Mouse (Mus musculus): ENCODE results near the gene Tie1.

Gene Tie1

DNA sequence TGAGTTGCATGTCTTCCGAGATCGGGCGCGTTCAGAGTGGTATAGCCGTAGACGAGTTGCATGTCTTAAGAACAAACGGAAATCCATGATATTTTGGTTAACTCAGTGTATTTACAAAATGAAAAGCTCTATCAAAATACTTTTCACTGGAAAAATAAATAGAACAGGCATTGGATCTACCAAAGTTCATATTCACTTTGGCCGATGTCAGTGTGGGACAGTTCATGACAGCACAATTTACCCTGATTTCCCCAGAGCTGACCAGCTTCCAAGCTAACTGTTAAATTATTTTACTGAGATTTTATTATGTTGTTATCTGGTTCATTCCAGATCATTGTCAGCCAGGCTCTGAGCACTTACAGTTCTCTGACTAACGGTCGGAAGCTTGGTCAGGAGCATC lies 600 bp upstream of the Tie1 start:
- ATAC-seq (ENCODE audit: insufficient number of reproducible peaks, low FRiP score, low TSS enrichment): no peak

GRCm38 (mm10) chr4:118476773-118477530 lies 12.9 kb downstream of the Tie1 start:
- no peak for ATAC-seq (ENCODE audit: insufficient number of reproducible peaks, low FRiP score, low TSS enrichment)

DNA sequence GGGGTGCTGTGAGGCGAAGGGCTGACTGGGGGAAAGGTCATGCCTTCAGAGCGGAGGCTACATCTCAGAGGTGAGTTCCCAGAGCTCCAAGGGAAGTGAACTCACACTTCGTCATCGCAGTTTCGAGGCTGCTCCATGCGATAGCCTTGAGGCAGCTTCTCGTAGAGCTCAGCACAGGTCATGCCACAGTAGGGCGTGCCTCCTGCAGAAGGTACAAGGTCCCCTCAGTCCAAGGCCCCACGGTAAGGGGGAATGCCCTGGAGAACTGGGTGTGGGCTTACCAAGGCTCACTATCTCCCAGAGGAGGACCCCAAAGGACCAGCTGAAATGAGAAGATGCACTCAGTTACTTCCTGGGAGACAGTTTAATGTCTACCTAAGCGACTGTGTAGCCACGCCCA lies 17.2 kb downstream of the Tie1 start:
- ATAC-seq (ENCODE audit: insufficient number of reproducible peaks, low FRiP score, low TSS enrichment): no peak

GRCm38 (mm10) chr4:118471281-118471680 lies 18.6 kb downstream of the Tie1 start:
- no peak for ATAC-seq (ENCODE audit: insufficient number of reproducible peaks, low FRiP score, low TSS enrichment)

GRCm38 (mm10) chr4:118465697-118466163 lies 24.1 kb downstream of the Tie1 start:
- no peak for ATAC-seq (ENCODE audit: insufficient number of reproducible peaks, low FRiP score, low TSS enrichment)

- ATAC-seq (ENCODE audit: insufficient number of reproducible peaks, low FRiP score, low TSS enrichment): no peak
Observed at GRCm38 (mm10) chr4:118464956-118465355, 24.9 kb downstream of the Tie1 start.

- ATAC-seq (ENCODE audit: insufficient number of reproducible peaks, low FRiP score, low TSS enrichment): no peak
Observed at GRCm38 (mm10) chr4:118457345-118457975, 32.4 kb downstream of the Tie1 start, which contains the start of gene Mpl. Mpl (minus strand) TSS chr4:118457513.

DNA sequence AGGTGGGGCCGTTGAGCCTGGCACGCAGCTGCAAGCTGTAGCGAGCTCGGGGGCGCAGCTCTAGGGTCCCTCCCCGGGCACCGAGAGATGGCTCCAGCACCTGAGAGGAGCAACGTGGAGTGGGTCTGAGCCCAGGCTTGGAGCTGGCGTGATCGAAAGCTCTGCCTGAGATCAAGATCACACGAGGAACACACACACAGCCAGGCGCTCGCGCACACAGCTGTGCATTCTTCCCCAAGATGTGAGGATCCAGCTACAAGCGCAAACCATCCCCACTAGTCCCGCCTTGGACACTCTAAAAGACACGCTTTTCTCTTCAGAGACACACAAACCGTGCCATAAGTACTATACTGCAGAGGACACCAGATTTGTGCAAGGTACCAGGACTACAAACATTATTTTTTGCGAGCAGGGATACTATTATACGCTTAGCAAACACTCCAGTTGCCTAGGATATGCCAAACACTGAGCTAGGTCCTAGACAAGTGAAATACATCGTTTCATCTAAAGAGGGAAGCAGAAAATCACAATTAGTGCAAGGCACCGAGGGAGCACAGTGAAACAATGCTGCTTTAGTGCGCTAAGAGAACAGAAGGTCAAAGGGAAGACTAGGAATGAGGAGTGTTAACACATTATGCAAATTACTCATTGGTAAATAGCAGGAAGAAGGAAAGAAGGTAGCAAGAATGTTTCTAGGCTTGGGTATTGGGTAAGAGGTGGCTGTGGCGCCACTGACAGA lies 43.3 kb downstream of the Tie1 start:
- ATAC-seq (ENCODE audit: insufficient number of reproducible peaks, low FRiP score, low TSS enrichment): no peak

DNA sequence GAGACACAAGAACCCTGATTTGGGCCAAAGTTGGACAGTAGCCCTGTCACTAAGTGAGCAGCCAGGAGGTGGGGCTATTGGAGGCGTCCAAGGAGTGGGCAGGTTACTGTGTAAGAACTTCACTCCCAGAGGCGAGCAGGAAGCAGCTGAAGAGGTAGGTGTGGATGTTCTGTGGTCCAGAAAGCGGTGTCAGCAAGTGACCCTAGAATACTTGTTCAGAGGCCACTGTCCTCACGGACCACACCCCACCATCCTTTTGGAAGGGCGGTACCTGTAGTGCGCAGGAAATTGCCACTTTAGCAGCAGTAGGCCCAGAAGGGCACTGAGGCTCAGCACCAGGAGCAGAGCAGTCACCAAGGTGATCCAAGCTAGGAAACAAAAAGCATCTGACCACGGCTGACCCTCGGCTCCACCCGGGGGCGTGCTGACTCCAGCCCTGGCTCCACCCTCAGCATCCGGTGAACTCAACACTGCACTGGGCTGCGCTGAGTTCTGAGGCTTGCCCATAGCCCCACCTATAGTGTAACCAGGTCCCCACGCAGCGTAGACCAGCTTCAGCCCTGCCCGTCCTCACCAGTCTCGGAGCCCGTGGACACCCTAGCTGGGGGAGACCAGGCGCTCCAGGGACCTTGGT lies 44.0 kb downstream of the Tie1 start:
- ATAC-seq (ENCODE audit: insufficient number of reproducible peaks, low FRiP score, low TSS enrichment): no peak

DNA sequence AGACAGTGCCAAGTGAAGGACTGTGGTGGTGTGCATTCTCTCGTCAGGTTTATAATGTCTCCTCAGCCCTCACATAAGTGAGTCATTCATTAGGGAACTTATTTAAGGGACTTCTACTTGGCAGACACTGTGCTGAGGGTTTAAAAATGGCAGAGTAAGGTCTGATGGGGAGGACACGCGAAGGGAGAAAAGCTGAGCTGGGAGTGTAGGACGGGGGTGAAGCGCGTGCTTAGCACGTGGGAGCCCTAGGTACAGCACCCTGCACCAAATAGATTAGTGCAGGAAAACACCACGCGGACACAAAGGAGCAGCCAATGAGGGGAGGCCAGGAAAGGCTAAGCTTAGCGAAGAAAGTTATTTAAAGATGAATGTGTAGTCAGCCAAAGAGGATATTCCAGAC lies 44.8 kb downstream of the Tie1 start:
- no peak for ATAC-seq (ENCODE audit: insufficient number of reproducible peaks, low FRiP score, low TSS enrichment)

DNA sequence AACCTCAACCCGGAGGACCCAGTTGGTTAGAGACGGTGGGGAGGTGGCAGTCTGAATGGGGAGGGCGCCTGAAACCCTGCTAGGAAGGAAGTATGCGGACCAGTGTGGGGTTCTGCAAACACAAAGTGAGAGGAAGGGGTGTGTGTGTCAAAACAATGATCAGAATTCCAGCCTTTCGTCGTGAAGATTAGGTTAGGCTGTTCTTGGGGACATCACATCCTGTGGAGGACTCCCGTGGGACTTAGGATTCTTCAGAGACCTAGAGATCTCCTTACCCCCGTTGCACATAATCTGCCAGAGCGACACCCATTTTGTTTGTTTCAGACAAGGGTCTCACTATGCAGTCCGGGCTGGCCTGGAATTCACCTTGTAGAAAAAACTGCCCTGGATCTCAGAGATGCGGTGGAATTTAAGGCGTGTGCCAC lies 52.0 kb downstream of the Tie1 start:
- no peak for ATAC-seq (ENCODE audit: insufficient number of reproducible peaks, low FRiP score, low TSS enrichment)

DNA sequence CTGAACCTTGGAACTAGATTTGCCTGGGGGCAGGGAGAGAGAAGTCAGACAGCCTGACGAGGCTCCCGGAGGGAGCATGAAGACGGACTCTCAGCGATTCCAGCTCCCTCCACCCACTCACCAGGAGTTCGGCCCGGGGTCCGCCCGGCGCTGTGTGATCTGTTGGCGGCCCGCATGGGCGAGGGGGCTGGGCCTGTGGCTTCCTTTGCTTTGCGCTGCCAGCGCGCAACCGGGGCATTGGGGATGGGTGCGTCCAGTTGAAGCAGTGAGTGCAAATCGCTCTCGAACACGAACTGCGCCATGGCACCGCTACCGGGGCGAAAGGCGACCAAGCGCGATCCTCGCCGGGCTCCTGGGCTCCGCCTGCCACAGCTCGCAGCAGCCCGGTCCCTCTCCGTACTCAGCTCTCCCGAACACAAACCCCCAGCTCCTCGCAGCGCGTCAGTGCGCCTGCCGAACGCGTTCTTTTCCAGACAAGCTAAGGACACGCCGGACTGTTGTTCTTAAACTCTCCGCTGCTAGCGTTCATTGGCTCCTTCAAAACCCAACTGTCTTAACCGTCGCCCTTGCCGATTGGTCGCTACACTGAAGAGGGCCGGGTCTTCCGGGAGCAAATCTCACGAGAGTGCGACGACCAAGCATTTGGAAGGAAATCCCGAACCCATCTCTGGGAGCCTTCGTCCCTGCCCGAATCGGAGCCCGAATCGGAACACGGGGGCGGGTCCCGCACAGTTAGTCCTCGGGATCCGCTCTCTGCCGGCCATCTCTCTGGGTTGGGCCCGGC lies 52.8 kb downstream of the Tie1 start, which contains the start of gene Cdc20:
Gene Cdc20 (minus strand): TSS at position 533 of the 784 bp plus-strand sequence.
- ATAC-seq (ENCODE audit: insufficient number of reproducible peaks, low FRiP score, low TSS enrichment): peak; percentile 95

DNA sequence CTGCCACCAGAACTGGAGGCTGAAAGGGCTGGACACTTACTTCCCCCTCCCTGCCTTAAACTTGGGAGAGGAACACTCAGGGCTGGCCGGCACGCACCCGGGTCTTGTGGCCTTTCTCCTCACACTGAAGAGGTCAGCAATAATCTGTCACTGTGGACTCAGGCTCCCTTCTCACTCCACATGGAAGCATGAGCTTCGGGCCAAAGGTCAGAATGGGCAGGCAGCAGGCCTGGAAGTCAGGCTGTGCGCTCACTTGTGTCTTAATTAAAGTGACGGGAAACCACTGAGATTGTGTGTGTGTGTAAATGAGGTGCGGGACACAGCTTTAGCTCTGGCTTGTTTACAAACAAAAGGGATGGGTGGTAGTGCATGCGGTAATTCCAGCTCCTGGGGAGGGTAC lies 57.5 kb downstream of the Tie1 start:
- no peak for ATAC-seq (ENCODE audit: insufficient number of reproducible peaks, low FRiP score, low TSS enrichment)

- no peak for ATAC-seq (ENCODE audit: insufficient number of reproducible peaks, low FRiP score, low TSS enrichment)
Observed at GRCm38 (mm10) chr4:118429215-118429895, 60.5 kb downstream of the Tie1 start.

GRCm38 (mm10) chr4:118428531-118429214 lies 61.2 kb downstream of the Tie1 start:
- peak; percentile 16; the same call in 1 of the 2 replicates for ATAC-seq (ENCODE audit: insufficient number of reproducible peaks, low FRiP score, low TSS enrichment)

- ATAC-seq (ENCODE audit: insufficient number of reproducible peaks, low FRiP score, low TSS enrichment): peak; percentile 45
Observed at GRCm38 (mm10) chr4:118427768-118428451, 62.0 kb downstream of the Tie1 start, which contains the start of gene Elovl1. Elovl1 (plus strand) TSS chr4:118428093.

- ATAC-seq (ENCODE audit: insufficient number of reproducible peaks, low FRiP score, low TSS enrichment): no peak
Observed at GRCm38 (mm10) chr4:118427415-118427767, 62.5 kb downstream of the Tie1 start.

DNA sequence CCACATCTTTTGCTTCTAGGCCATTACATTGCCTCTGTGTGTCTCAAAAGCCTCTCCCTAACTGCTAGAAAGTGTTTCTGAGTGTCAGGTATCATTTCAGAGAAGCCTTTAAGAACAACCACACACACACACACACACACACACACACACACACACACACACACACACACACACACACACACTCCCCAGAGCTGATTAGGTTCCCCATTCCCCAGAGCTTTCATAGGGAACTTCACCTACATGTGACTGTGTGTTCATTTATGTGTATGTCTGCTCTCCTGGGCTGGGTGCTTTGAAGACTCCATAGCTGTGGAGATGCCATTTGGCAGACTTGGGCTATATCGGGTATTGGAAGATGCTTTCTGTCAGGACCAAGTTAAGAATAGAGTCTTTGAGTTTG lies 64.5 kb downstream of the Tie1 start:
- no peak for ATAC-seq (ENCODE audit: insufficient number of reproducible peaks, low FRiP score, low TSS enrichment)
